Mouse (Mus musculus) kidney, adult 2 months (tissue): ENCODE results near the gene Atg10. TPM values are rescaled to one million over a fixed set of nuclear protein-coding genes. Genes with fewer than 3 reads are reported as not detected.
A peak's percentile ranks its signal among the peaks of the same experiment; 100 is the strongest.
"Not testable (repeated sequence)": the region's sequence is repeated elsewhere in the genome, so short reads cannot be mapped to it uniquely, and the experiment has no call there.

Source experiments
- DNase-seq: peaks from one replicate; pipeline ENCODE4 v3.0.0; 2021
- H3K27ac ChIP-seq: fragments of 200-500 bp; 2 replicates; pipeline ENCODE4 v1.5.1; 2012; ENCODE audit warnings: low read depth, low read length, control low read depth, inconsistent platforms; ENCODE audit not compliant: insufficient read depth
- H3K27me3 ChIP-seq: fragments of 200-500 bp; replicated peaks from 2 replicates; pipeline ENCODE4 v1.6.1; 2012; ENCODE audit warnings: mild to moderate bottlenecking, moderate library complexity, low read length, inconsistent platforms; ENCODE audit not compliant: control insufficient read depth, insufficient read depth
- H3K36me3 ChIP-seq: fragments of 200-500 bp; 2 replicates; pipeline ENCODE4 v1.6.1; 2012; ENCODE audit warnings: mild to moderate bottlenecking, moderate library complexity, low read length, inconsistent platforms; ENCODE audit not compliant: control insufficient read depth, insufficient read depth
- H3K4me1 ChIP-seq: fragments of 200-500 bp; 2 replicates; pipeline ENCODE4 v1.6.1; 2011; ENCODE audit warnings: low read length; ENCODE audit not compliant: control insufficient read depth, insufficient read depth
- H3K4me3 ChIP-seq: fragments of 200-500 bp; 2 replicates; pipeline ENCODE4 v1.5.1; 2011; ENCODE audit warnings: mild to moderate bottlenecking, low read depth, low read length, control low read depth; ENCODE audit not compliant: insufficient read depth
- CTCF ChIP-seq: fragments of 200-500 bp; conservative IDR thresholded peaks from 2 replicates; pipeline ENCODE4 v1.5.1; 2011; ENCODE audit warnings: low read depth, mild to moderate bottlenecking, control low read depth, low read length, moderate library complexity, mixed read lengths; ENCODE audit not compliant: insufficient read depth, insufficient read length
- POLR2A ChIP-seq: fragments of 200-500 bp; IDR thresholded peaks from one replicate; pipeline ENCODE4 v1.6.1; 2011; ENCODE audit warnings: low read depth, low read length, control low read depth
- WGBS: fragments of 180-500 bp; shearing (Covaris S2); methylation state at CpG from one replicate; pipeline ENCODE4 v1.1.7; 2018; 5-methylcytosine and 5-hydroxymethylcytosine counted together
- polyA plus RNA-seq: library from polyadenylated mRNA; depleted of rRNA; stranded (reverse); fragments of >200 nt; gene quantifications from 2 replicates; pipeline ENCODE4 v1.2.3, GENCODE M21; 2012

Atg10 gene
- polyA plus RNA-seq, 1 experiment: 7.8 TPM

- Histone ChIP-seq H3K27ac (no peak overlapping the region), H3K27me3 (no peaks in the 10 kb centered on the region), H3K36me3 (peaks cover 12% of the 10 kb centered on the region), H3K4me3 (0 out of 2 replicates have a peak overlapping the region, but pooled peaks have one; percentile 10), H3K4me1 (peaks cover 6% of the 10 kb centered on the region; the same call in 1 of the 2 replicates)
- TF ChIP-seq POLR2A: no peak
- DNase-seq: no peak
- WGBS: 41% methylated on average over 9 of the region's 9 CpGs
Measured at GRCm38 (mm10) chr13:90924072-90924471, 299.7 kb downstream of the Atg10 start.

- H3K27ac ChIP-seq, H3K27me3 ChIP-seq, H3K4me1 ChIP-seq, H3K36me3 ChIP-seq, DNase-seq: not testable (repeated sequence)
- peak overlapping the region; percentile 100 for H3K4me3 ChIP-seq
- WGBS: under 1% methylated on average over 13 of the region's 13 CpGs
Measured at GRCm38 (mm10) chr13:90923617-90924016, 300.2 kb downstream of the Atg10 start.

GRCm38 (mm10) chr13:90922751-90923612, 300.8 kb downstream of the Atg10 start, which contains the start of gene Rps23:
TSS of gene Rps23 (plus strand) at chr13:90922958.
- no peaks in the 10 kb centered on the region for H3K27me3 ChIP-seq
- TF ChIP-seq CTCF (no peak), POLR2A (peak; percentile 79)
- WGBS: under 1% methylated on average over 57 of the region's 57 CpGs
- peaks cover 9% of the 10 kb centered on the region for H3K36me3 ChIP-seq
- peak; percentile 93 for DNase-seq
- H3K4me3 ChIP-seq: peak within 1 kb of the TSS; percentile 100
- H3K4me1 ChIP-seq: peaks cover 6% of the 10 kb centered on the region; the same call in 1 of the 2 replicates
- peak within 1 kb of the TSS; percentile 100 for H3K27ac ChIP-seq

GRCm38 (mm10) chr13:90914721-90915120, 309.0 kb downstream of the Atg10 start:
- TF ChIP-seq POLR2A (no peak), CTCF (no peak)
- no peaks in the 10 kb centered on the region for H3K4me1 ChIP-seq
- WGBS: 94% methylated on average over 4 of the region's 4 CpGs

GRCm38 (mm10) chr13:90913675-90914192, 310.0 kb downstream of the Atg10 start:
- 59% methylated on average over 7 of the region's 7 CpGs for WGBS
- Histone ChIP-seq H3K36me3 (no peaks in the 10 kb centered on the region), H3K27me3 (no peaks in the 10 kb centered on the region), H3K4me1 (no peaks in the 10 kb centered on the region), H3K27ac (no peak overlapping the region), H3K4me3 (no peak overlapping the region)
- TF ChIP-seq CTCF (no peak), POLR2A (no peak)
- DNase-seq: no peak

More at GRCm38 (mm10) chr13:90914721-90915120, 309.0 kb downstream of the Atg10 start:
- Histone ChIP-seq H3K36me3 (no peaks in the 10 kb centered on the region), H3K27me3 (no peaks in the 10 kb centered on the region), H3K4me3 (no peak overlapping the region), H3K27ac (no peak overlapping the region)
- DNase-seq: no peak

GRCm38 (mm10) chr13:90912760-90913674, 310.8 kb downstream of the Atg10 start:
- Histone ChIP-seq H3K4me1 (no peaks in the 10 kb centered on the region), H3K27me3 (no peaks in the 10 kb centered on the region), H3K27ac (no peak overlapping the region), H3K36me3 (no peaks in the 10 kb centered on the region), H3K4me3 (no peak overlapping the region)
- no peak for DNase-seq
- 81% methylated on average over 17 of the region's 17 CpGs for WGBS
- TF ChIP-seq CTCF: no peak
- no peak for TF ChIP-seq POLR2A

- Histone ChIP-seq H3K27me3 (no peaks in the 10 kb centered on the region), H3K27ac (no peak overlapping the region), H3K4me3 (no peak overlapping the region), H3K36me3 (no peaks in the 10 kb centered on the region), H3K4me1 (no peaks in the 10 kb centered on the region)
- TF ChIP-seq POLR2A (no peak), CTCF (no peak)
- 90% methylated on average over 12 of the region's 12 CpGs for WGBS
- no peak for DNase-seq
Measured at GRCm38 (mm10) chr13:90907376-90907775, 316.4 kb downstream of the Atg10 start.
